Mouse (Mus musculus) limb, embryonic 15.5 days (tissue): ENCODE measurements around the gene C1d. TPM values are rescaled to one million over a fixed set of nuclear protein-coding genes. Genes with fewer than 3 reads are reported as not detected.
A peak's percentile ranks its signal among the peaks of the same experiment; 100 is the strongest.

Experiments
- ATAC-seq: fragments of 200-750 bp; cut with Nextera tagmentation; 2 replicates; pipeline ENCODE4 v1.8.0; 2017; ENCODE audit warnings: low read depth, moderate TSS enrichment; ENCODE audit not compliant: insufficient number of reproducible peaks, low FRiP score, low TSS enrichment
- H3K27ac ChIP-seq: fragments of 300-500 bp; sonication (generic); 2 replicates; pipeline ENCODE4 v1.5.1; 2015; ENCODE audit warnings: moderate library complexity, mild to moderate bottlenecking, inconsistent platforms
- H3K27me3 ChIP-seq: fragments of 300-500 bp; sonication (generic); 2 replicates; pipeline ENCODE4 v1.6.1; 2015; ENCODE audit warnings: inconsistent platforms
- H3K36me3 ChIP-seq: fragments of 300-500 bp; sonication (generic); 2 replicates; pipeline ENCODE4 v1.6.1; 2015; ENCODE audit warnings: inconsistent platforms
- H3K4me1 ChIP-seq: fragments of 300-500 bp; sonication (generic); 2 replicates; pipeline ENCODE4 v1.6.1; 2015; ENCODE audit warnings: inconsistent platforms
- H3K4me2 ChIP-seq: fragments of 300-500 bp; sonication (generic); 2 replicates; pipeline ENCODE4 v1.6.1; 2015; ENCODE audit warnings: mild to moderate bottlenecking, inconsistent platforms
- H3K4me3 ChIP-seq: fragments of 300-500 bp; sonication (generic); 2 replicates; pipeline ENCODE4 v1.5.1; 2015; ENCODE audit warnings: mild to moderate bottlenecking, inconsistent platforms
- H3K9ac ChIP-seq: fragments of 300-500 bp; sonication (generic); 2 replicates; pipeline ENCODE4 v1.6.1; 2015; ENCODE audit warnings: inconsistent platforms
- H3K9me3 ChIP-seq: fragments of 300-500 bp; sonication (generic); 2 replicates; pipeline ENCODE4 v1.6.1; 2016; ENCODE audit warnings: inconsistent platforms
- WGBS: fragments of 180-500 bp; shearing (Covaris S2); methylation state at CpG from one replicate; pipeline ENCODE4 v1.1.7; 2015; 5-methylcytosine and 5-hydroxymethylcytosine counted together
- polyA plus RNA-seq: library from polyadenylated mRNA; unstranded; fragments of >200 nt; fragmentation: Nextera tagmentation; extraction: Ambion mirVana; gene quantifications from 2 replicates; pipeline ENCODE4 v1.2.1, GENCODE M21; 2015

C1d gene
- polyA plus RNA-seq, 1 experiment from 2014 or later, result 93.3 TPM

GRCm38 (mm10) chr11:17257861-17258260 is 482 bp downstream of the C1d start:
- H3K4me1 ChIP-seq, result peaks cover 8% of the 10 kb centered on the region
- H3K4me2 ChIP-seq, result peak overlapping the region; percentile 52
- peak overlapping the region; percentile 93 for H3K9ac ChIP-seq
- no peaks in the 10 kb centered on the region for H3K9me3 ChIP-seq
- H3K27me3 ChIP-seq, result no peaks in the 10 kb centered on the region
- H3K36me3 ChIP-seq, result no peaks in the 10 kb centered on the region
- H3K27ac ChIP-seq, result peak overlapping the region; percentile 93
- ATAC-seq, result no peak
- WGBS, result under 1% methylated on average over 17 of the region's 17 CpGs
- peak overlapping the region; percentile 86 for H3K4me3 ChIP-seq

GRCm38 (mm10) chr11:17267176-17267575 is 9.8 kb downstream of the C1d start:
- ATAC-seq, result no peak
- Histone ChIP-seq H3K9me3 (no peaks in the 10 kb centered on the region), H3K27me3 (no peaks in the 10 kb centered on the region), H3K4me3 (no peak overlapping the region), H3K4me2 (no peak overlapping the region), H3K4me1 (0 out of 2 replicates have a peak, but pooled peaks cover 3% of the 10 kb centered on the region), H3K9ac (no peak overlapping the region), H3K36me3 (peaks cover 9% of the 10 kb centered on the region), H3K27ac (no peak overlapping the region)
- 84% methylated on average over 4 of the region's 4 CpGs for WGBS

- Histone ChIP-seq H3K27me3 (no peaks in the 10 kb centered on the region), H3K4me3 (no peak overlapping the region), H3K27ac (no peak overlapping the region), H3K9me3 (no peaks in the 10 kb centered on the region), H3K4me2 (no peak overlapping the region), H3K4me1 (0 out of 2 replicates have a peak, but pooled peaks cover 3% of the 10 kb centered on the region), H3K36me3 (peaks cover 9% of the 10 kb centered on the region), H3K9ac (no peak overlapping the region)
- 63% methylated on average over 1 of the region's 1 CpGs for WGBS
- no peak for ATAC-seq
Measured at GRCm38 (mm10) chr11:17268801-17269200, 11.4 kb downstream of the C1d start.

GRCm38 (mm10) chr11:17279959-17280358 is 22.6 kb downstream of the C1d start:
- no peak overlapping the region for H3K27ac ChIP-seq
- H3K4me1 ChIP-seq, result no peaks in the 10 kb centered on the region
- ATAC-seq, result no peak
- 13% methylated on average over 9 of the region's 9 CpGs for WGBS
- no peak overlapping the region for H3K4me3 ChIP-seq
- no peak overlapping the region for H3K4me2 ChIP-seq
- H3K36me3 ChIP-seq, result no peaks in the 10 kb centered on the region
- no peaks in the 10 kb centered on the region; the same call in 1 of the 2 replicates for H3K27me3 ChIP-seq
- no peak overlapping the region for H3K9ac ChIP-seq
- no peaks in the 10 kb centered on the region for H3K9me3 ChIP-seq

- Histone ChIP-seq H3K27ac (no peak overlapping the region), H3K9me3 (no peaks in the 10 kb centered on the region), H3K4me2 (no peak overlapping the region), H3K4me3 (no peak overlapping the region), H3K4me1 (no peaks in the 10 kb centered on the region), H3K36me3 (no peaks in the 10 kb centered on the region), H3K9ac (no peak overlapping the region), H3K27me3 (no peaks in the 10 kb centered on the region; the same call in 1 of the 2 replicates)
- no peak for ATAC-seq
- 69% methylated on average over 10 of the region's 10 CpGs for WGBS
Measured at GRCm38 (mm10) chr11:17284055-17284454, 26.7 kb downstream of the C1d start.

- Histone ChIP-seq H3K9ac (no peak overlapping the region), H3K4me2 (no peak overlapping the region), H3K27me3 (no peaks in the 10 kb centered on the region), H3K4me3 (no peak overlapping the region), H3K9me3 (no peaks in the 10 kb centered on the region), H3K27ac (no peak overlapping the region), H3K36me3 (no peaks in the 10 kb centered on the region), H3K4me1 (no peaks in the 10 kb centered on the region)
- no peak for ATAC-seq
Measured at GRCm38 (mm10) chr11:17288884-17289283, 31.5 kb downstream of the C1d start.

GRCm38 (mm10) chr11:17306007-17306891 is 48.9 kb downstream of the C1d start:
- ATAC-seq, result no peak
- H3K9me3 ChIP-seq, result no peaks in the 10 kb centered on the region
- H3K4me3 ChIP-seq, result no peak overlapping the region
- H3K27ac ChIP-seq, result no peak overlapping the region
- no peaks in the 10 kb centered on the region for H3K4me1 ChIP-seq
- no peaks in the 10 kb centered on the region for H3K27me3 ChIP-seq
- no peak overlapping the region for H3K4me2 ChIP-seq
- no peaks in the 10 kb centered on the region for H3K36me3 ChIP-seq
- H3K9ac ChIP-seq, result no peak overlapping the region
- 65% methylated on average over 8 of the region's 8 CpGs for WGBS

GRCm38 (mm10) chr11:17307457-17307856 is 50.1 kb downstream of the C1d start:
- Histone ChIP-seq H3K27ac (no peak overlapping the region), H3K9me3 (no peaks in the 10 kb centered on the region), H3K4me3 (no peak overlapping the region), H3K36me3 (no peaks in the 10 kb centered on the region), H3K27me3 (no peaks in the 10 kb centered on the region), H3K4me1 (no peaks in the 10 kb centered on the region), H3K4me2 (no peak overlapping the region), H3K9ac (no peak overlapping the region)
- no peak for ATAC-seq

Other genes with a start within 250 kb of the C1d start
- gene Cnrip1, start 206.0 kb upstream of the C1d start, polyA plus RNA-seq, result 20.8 and 22.0 TPM in 2 replicates
- 3.4 and 3.9 TPM in 2 replicates for gene Plek, start 205.2 kb upstream of the C1d start, polyA plus RNA-seq
- 98.8 and 100 TPM in 2 replicates for gene Ppp3r1, start 98.3 kb upstream of the C1d start, polyA plus RNA-seq
- 22.1 and 23.0 TPM in 2 replicates for gene Wdr92, start 75.5 kb upstream of the C1d start, polyA plus RNA-seq
- gene Pno1, start 46.0 kb upstream of the C1d start, polyA plus RNA-seq, result 62.3 and 63.6 TPM in 2 replicates